Mouse (Mus musculus): ENCODE results near the gene Rps6kl1. TPM values are rescaled to one million over a fixed set of nuclear protein-coding genes. Genes with fewer than 3 reads are reported as not detected.

Gene Rps6kl1
- polyA plus RNA-seq, 1 experiment: 0.89 TPM

GRCm38 (mm10) chr12:85115678-85116077 is 35.4 kb downstream of the Rps6kl1 start:
- H3K27me3 ChIP-seq (replicated peaks; ENCODE audit: control insufficient read depth, insufficient read depth, low read length): no peaks in the 10 kb centered on the region
- TF ChIP-seq POLR2A (IDR thresholded peaks at IDR 0.05; ENCODE audit: low read depth, low read length) (no peak), CTCF (conservative IDR thresholded peaks at IDR 0.05; ENCODE audit: insufficient read depth, insufficient read length, low read depth, low read length) (no peak)
- WGBS: 48% methylated on average over 7 of the region's 7 CpGs
- no peak overlapping the region for H3K4me3 ChIP-seq (ENCODE audit: insufficient read depth, low read depth, low read length)
- H3K27ac ChIP-seq (ENCODE audit: insufficient read depth, low read depth, low read length): no peak overlapping the region
- no peak for DNase-seq
- H3K4me1 ChIP-seq (ENCODE audit: control insufficient read depth, insufficient read depth, low read length): peaks cover 23% of the 10 kb centered on the region; the same call in 1 of the 2 replicates
- peaks cover 9% of the 10 kb centered on the region for H3K36me3 ChIP-seq (ENCODE audit: control insufficient read depth, insufficient read depth, low read length)

- Histone ChIP-seq H3K4me1 (ENCODE audit: control insufficient read depth, insufficient read depth, low read length) (peaks cover 26% of the 10 kb centered on the region; the same call in 1 of the 2 replicates), H3K27ac (ENCODE audit: insufficient read depth, low read depth, low read length) (no peak overlapping the region), H3K4me3 (ENCODE audit: insufficient read depth, low read depth, low read length) (no peak overlapping the region), H3K27me3 (replicated peaks; ENCODE audit: control insufficient read depth, insufficient read depth, low read length) (no peaks in the 10 kb centered on the region), H3K36me3 (ENCODE audit: control insufficient read depth, insufficient read depth, low read length) (peaks cover 5% of the 10 kb centered on the region)
- DNase-seq: no peak
- WGBS: 88% methylated on average over 3 of the region's 3 CpGs
- TF ChIP-seq POLR2A (IDR thresholded peaks at IDR 0.05; ENCODE audit: low read depth, low read length) (no peak), CTCF (conservative IDR thresholded peaks at IDR 0.05; ENCODE audit: insufficient read depth, insufficient read length, low read depth, low read length) (no peak)
These were observed 37.1 kb downstream of the Rps6kl1 start for GRCm38 (mm10) chr12:85113917-85114316.

DNA sequence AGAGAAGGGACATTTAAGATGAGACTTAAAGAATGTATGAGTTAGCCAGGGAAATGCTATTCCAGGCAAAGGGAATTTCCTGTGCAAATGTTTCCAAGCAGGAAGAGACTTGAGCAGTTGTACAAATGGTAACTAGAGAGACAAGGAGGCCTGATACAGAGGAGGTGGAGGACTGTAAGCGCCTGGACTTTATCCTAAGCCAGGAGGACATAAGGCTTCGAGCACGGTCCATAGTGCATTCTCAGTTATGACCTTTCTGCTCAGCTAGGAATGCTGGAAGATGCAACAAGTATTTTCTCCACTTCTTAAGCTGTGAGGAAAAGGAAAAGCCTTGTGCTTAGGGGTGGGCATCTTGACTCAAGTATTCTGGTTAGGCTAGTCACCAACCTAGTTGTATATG is 37.7 kb downstream of the Rps6kl1 start:
- DNase-seq: peak; percentile 83

DNA sequence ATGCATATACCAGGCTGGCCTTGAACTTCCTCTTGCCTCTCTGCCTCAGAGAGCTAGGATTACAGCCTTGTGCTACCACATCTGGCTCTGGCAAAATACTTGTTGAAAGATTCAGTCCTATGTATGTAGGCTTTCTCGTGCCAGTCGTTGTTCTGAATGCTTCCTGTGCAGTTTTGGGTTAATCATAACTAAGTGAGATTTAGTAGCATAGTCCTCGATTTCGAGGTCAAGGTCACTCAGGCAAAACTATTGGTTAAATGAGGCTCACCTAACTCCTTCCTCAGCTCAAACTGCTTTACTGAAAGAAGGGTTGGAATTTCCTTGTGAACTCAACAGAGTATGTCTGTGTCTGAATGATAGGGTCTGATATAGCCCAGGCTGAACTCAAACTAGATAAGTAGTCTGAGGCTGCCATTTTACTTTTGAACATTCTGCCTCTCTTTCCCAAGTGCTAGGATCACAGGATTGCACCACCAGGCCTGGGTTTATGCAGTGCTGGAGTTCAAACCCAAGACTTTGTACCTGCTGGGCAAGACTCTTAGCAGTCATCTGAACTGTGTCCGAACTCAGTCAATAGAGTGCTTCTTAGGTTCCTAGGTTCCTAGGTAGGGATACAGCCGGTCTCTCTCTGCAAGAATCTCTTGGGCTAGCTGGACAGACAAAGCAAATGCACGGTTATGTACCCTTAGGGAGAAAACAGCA is 38.4 kb downstream of the Rps6kl1 start:
- peaks cover 26% of the 10 kb centered on the region; the same call in 1 of the 2 replicates for H3K4me1 ChIP-seq (ENCODE audit: control insufficient read depth, insufficient read depth, low read length)
- H3K4me3 ChIP-seq (ENCODE audit: insufficient read depth, low read depth, low read length): peak overlapping the region; percentile 30; the same call in 1 of the 2 replicates
- peak; percentile 61 for DNase-seq
- 31% methylated on average over 7 of the region's 7 CpGs for WGBS
- TF ChIP-seq POLR2A (IDR thresholded peaks at IDR 0.05; ENCODE audit: low read depth, low read length): no peak
- TF ChIP-seq CTCF (conservative IDR thresholded peaks at IDR 0.05; ENCODE audit: insufficient read depth, insufficient read length, low read depth, low read length): no peak
- H3K27me3 ChIP-seq (replicated peaks; ENCODE audit: control insufficient read depth, insufficient read depth, low read length): no peaks in the 10 kb centered on the region
- no peaks in the 10 kb centered on the region; the same call in 1 of the 2 replicates for H3K36me3 ChIP-seq (ENCODE audit: control insufficient read depth, insufficient read depth, low read length)
- peak overlapping the region; percentile 83 for H3K27ac ChIP-seq (ENCODE audit: insufficient read depth, low read depth, low read length)

More for the DNA sequence above, 37.7 kb downstream of the Rps6kl1 start:
- peaks cover 2% of the 10 kb centered on the region for H3K36me3 ChIP-seq (ENCODE audit: control insufficient read depth, insufficient read depth, low read length)
- no peak overlapping the region for H3K4me3 ChIP-seq (ENCODE audit: insufficient read depth, low read depth, low read length)
- peaks cover 26% of the 10 kb centered on the region; the same call in 1 of the 2 replicates for H3K4me1 ChIP-seq (ENCODE audit: control insufficient read depth, insufficient read depth, low read length)
- no peaks in the 10 kb centered on the region for H3K27me3 ChIP-seq (replicated peaks; ENCODE audit: control insufficient read depth, insufficient read depth, low read length)
- WGBS: 57% methylated on average over 3 of the region's 3 CpGs
- H3K27ac ChIP-seq (ENCODE audit: insufficient read depth, low read depth, low read length): peak overlapping the region; percentile 83
- no peak for TF ChIP-seq POLR2A (IDR thresholded peaks at IDR 0.05; ENCODE audit: low read depth, low read length)
- no peak for TF ChIP-seq CTCF (conservative IDR thresholded peaks at IDR 0.05; ENCODE audit: insufficient read depth, insufficient read length, low read depth, low read length)

GRCm38 (mm10) chr12:85110698-85111592 is 40.1 kb downstream of the Rps6kl1 start, which contains the start of the genes Prox2 and Dlst:
Gene Prox2 (minus strand): TSS chr12:85110759.
Gene Dlst (plus strand): TSS chr12:85110833.
- H3K4me3 ChIP-seq (ENCODE audit: insufficient read depth, low read depth, low read length): peak within 1 kb of the TSS; percentile 90
- 0 out of 2 replicates have a peak, but pooled peaks have one; percentile 1 for TF ChIP-seq CTCF (conservative IDR thresholded peaks at IDR 0.05; ENCODE audit: insufficient read depth, insufficient read length, low read depth, low read length)
- TF ChIP-seq POLR2A (IDR thresholded peaks at IDR 0.05; ENCODE audit: low read depth, low read length): peak; percentile 29
- peak within 1 kb of the TSS; percentile 87 for H3K27ac ChIP-seq (ENCODE audit: insufficient read depth, low read depth, low read length)
- H3K27me3 ChIP-seq (replicated peaks; ENCODE audit: control insufficient read depth, insufficient read depth, low read length): no peaks in the 10 kb centered on the region
- H3K36me3 ChIP-seq (ENCODE audit: control insufficient read depth, insufficient read depth, low read length): no peaks in the 10 kb centered on the region; the same call in 1 of the 2 replicates
- peaks cover 26% of the 10 kb centered on the region; the same call in 1 of the 2 replicates for H3K4me1 ChIP-seq (ENCODE audit: control insufficient read depth, insufficient read depth, low read length)
- peak; percentile 93 for DNase-seq
- WGBS: under 1% methylated on average over 83 of the region's 83 CpGs

- no peak for DNase-seq
- H3K4me3 ChIP-seq (ENCODE audit: insufficient read depth, low read depth, low read length): peak overlapping the region; percentile 90
- no peaks in the 10 kb centered on the region for H3K36me3 ChIP-seq (ENCODE audit: control insufficient read depth, insufficient read depth, low read length)
- H3K4me1 ChIP-seq (ENCODE audit: control insufficient read depth, insufficient read depth, low read length): peaks cover 26% of the 10 kb centered on the region; the same call in 1 of the 2 replicates
- H3K27me3 ChIP-seq (replicated peaks; ENCODE audit: control insufficient read depth, insufficient read depth, low read length): no peaks in the 10 kb centered on the region
- WGBS: 12% methylated on average over 18 of the region's 18 CpGs
- TF ChIP-seq CTCF (conservative IDR thresholded peaks at IDR 0.05; ENCODE audit: insufficient read depth, insufficient read length, low read depth, low read length) (no peak), POLR2A (IDR thresholded peaks at IDR 0.05; ENCODE audit: low read depth, low read length) (no peak)
- H3K27ac ChIP-seq (ENCODE audit: insufficient read depth, low read depth, low read length): peak overlapping the region; percentile 87
These were observed 40.9 kb downstream of the Rps6kl1 start for GRCm38 (mm10) chr12:85110011-85110697.

Data from kidney, adult 2 months (tissue).